Mouse (Mus musculus): ENCODE results near the gene Prpsap2.
"Not testable (repeated sequence)": the region's sequence is repeated elsewhere in the genome, so short reads cannot be mapped to it uniquely, and the experiment has no call there.

The Prpsap2 gene

GRCm38 (mm10) chr11:61761584-61762407 lies at the start of gene Prpsap2:
Gene Prpsap2, minus strand, starts transcription at chr11:61762088.
- in situ Hi-C loops (cut with MboI; ENCODE audit: low pct_unique_long_range_greater_than_20kb in 1 of 2, low sequenced_read_pairs in 2 of 2, unreplicated experiment in 1 of 2) = no loop called here

- in situ Hi-C loops (cut with MboI; ENCODE audit: low pct_unique_long_range_greater_than_20kb in 1 of 2, low sequenced_read_pairs in 2 of 2, unreplicated experiment in 1 of 2) = no loop called here
Observed at GRCm38 (mm10) chr11:61809793-61810192, 47.9 kb upstream of the Prpsap2 start.

- in situ Hi-C loops (cut with MboI; ENCODE audit: low pct_unique_long_range_greater_than_20kb in 1 of 2, low sequenced_read_pairs in 2 of 2, unreplicated experiment in 1 of 2) = no loop called here
Observed at GRCm38 (mm10) chr11:61808551-61809117, 46.7 kb upstream of the Prpsap2 start.

GRCm38 (mm10) chr11:61793441-61793840 lies 31.6 kb upstream of the Prpsap2 start:
- in situ Hi-C loops (cut with MboI; ENCODE audit: low pct_unique_long_range_greater_than_20kb in 1 of 2, low sequenced_read_pairs in 2 of 2, unreplicated experiment in 1 of 2) = no loop called here

GRCm38 (mm10) chr11:61788550-61788949 lies 26.7 kb upstream of the Prpsap2 start:
- in situ Hi-C loops (cut with MboI; ENCODE audit: low pct_unique_long_range_greater_than_20kb in 1 of 2, low sequenced_read_pairs in 2 of 2, unreplicated experiment in 1 of 2) = no loop called here

GRCm38 (mm10) chr11:61782526-61782925 lies 20.6 kb upstream of the Prpsap2 start:
- in situ Hi-C loops (cut with MboI; ENCODE audit: low pct_unique_long_range_greater_than_20kb in 1 of 2, low sequenced_read_pairs in 2 of 2, unreplicated experiment in 1 of 2) = not testable (repeated sequence)

GRCm38 (mm10) chr11:61774551-61775149 lies 12.8 kb upstream of the Prpsap2 start:
- in situ Hi-C loops (cut with MboI; ENCODE audit: low pct_unique_long_range_greater_than_20kb in 1 of 2, low sequenced_read_pairs in 2 of 2, unreplicated experiment in 1 of 2) = no loop called here

- in situ Hi-C loops (cut with MboI; ENCODE audit: low pct_unique_long_range_greater_than_20kb in 1 of 2, low sequenced_read_pairs in 2 of 2, unreplicated experiment in 1 of 2) = no loop called here
Observed at GRCm38 (mm10) chr11:61760518-61760917, 1.4 kb downstream of the Prpsap2 start.

- in situ Hi-C loops (cut with MboI; ENCODE audit: low pct_unique_long_range_greater_than_20kb in 1 of 2, low sequenced_read_pairs in 2 of 2, unreplicated experiment in 1 of 2) = no loop called here
Observed at GRCm38 (mm10) chr11:61757151-61757550, 4.7 kb downstream of the Prpsap2 start.

- in situ Hi-C loops (cut with MboI; ENCODE audit: low pct_unique_long_range_greater_than_20kb in 1 of 2, low sequenced_read_pairs in 2 of 2, unreplicated experiment in 1 of 2) = no loop called here
Observed at GRCm38 (mm10) chr11:61751612-61752011, 10.3 kb downstream of the Prpsap2 start.

GRCm38 (mm10) chr11:61747161-61747560 lies 14.7 kb downstream of the Prpsap2 start:
- in situ Hi-C loops (cut with MboI; ENCODE audit: low pct_unique_long_range_greater_than_20kb in 1 of 2, low sequenced_read_pairs in 2 of 2, unreplicated experiment in 1 of 2) = no loop called here

- in situ Hi-C loops (cut with MboI; ENCODE audit: low pct_unique_long_range_greater_than_20kb in 1 of 2, low sequenced_read_pairs in 2 of 2, unreplicated experiment in 1 of 2) = no loop called here
Observed at GRCm38 (mm10) chr11:61745781-61746180, 16.1 kb downstream of the Prpsap2 start.

- in situ Hi-C loops (cut with MboI; ENCODE audit: low pct_unique_long_range_greater_than_20kb in 1 of 2, low sequenced_read_pairs in 2 of 2, unreplicated experiment in 1 of 2) = no loop called here
Observed at GRCm38 (mm10) chr11:61744460-61744859, 17.4 kb downstream of the Prpsap2 start.

GRCm38 (mm10) chr11:61743768-61744167 lies 18.1 kb downstream of the Prpsap2 start:
- in situ Hi-C loops (cut with MboI; ENCODE audit: low pct_unique_long_range_greater_than_20kb in 1 of 2, low sequenced_read_pairs in 2 of 2, unreplicated experiment in 1 of 2) = no loop called here

- in situ Hi-C loops (cut with MboI; ENCODE audit: low pct_unique_long_range_greater_than_20kb in 1 of 2, low sequenced_read_pairs in 2 of 2, unreplicated experiment in 1 of 2) = no loop called here
Observed at GRCm38 (mm10) chr11:61740500-61740899, 21.4 kb downstream of the Prpsap2 start.

GRCm38 (mm10) chr11:61737290-61737689 lies 24.6 kb downstream of the Prpsap2 start:
- in situ Hi-C loops (cut with MboI; ENCODE audit: low pct_unique_long_range_greater_than_20kb in 1 of 2, low sequenced_read_pairs in 2 of 2, unreplicated experiment in 1 of 2) = no loop called here

- in situ Hi-C loops (cut with MboI; ENCODE audit: low pct_unique_long_range_greater_than_20kb in 1 of 2, low sequenced_read_pairs in 2 of 2, unreplicated experiment in 1 of 2) = no loop called here
Observed at GRCm38 (mm10) chr11:61732672-61733071, 29.2 kb downstream of the Prpsap2 start.

- in situ Hi-C loops (cut with MboI; ENCODE audit: low pct_unique_long_range_greater_than_20kb in 1 of 2, low sequenced_read_pairs in 2 of 2, unreplicated experiment in 1 of 2) = no loop called here
Observed at GRCm38 (mm10) chr11:61728037-61728436, 33.9 kb downstream of the Prpsap2 start.

- in situ Hi-C loops (cut with MboI; ENCODE audit: low pct_unique_long_range_greater_than_20kb in 1 of 2, low sequenced_read_pairs in 2 of 2, unreplicated experiment in 1 of 2) = no loop called here
Observed at GRCm38 (mm10) chr11:61722077-61722476, 39.8 kb downstream of the Prpsap2 start.

GRCm38 (mm10) chr11:61720636-61721035 lies 41.3 kb downstream of the Prpsap2 start, which contains the start of gene Slc5a10:
Gene Slc5a10, minus strand, starts transcription at chr11:61720826.
- in situ Hi-C loops (cut with MboI; ENCODE audit: low pct_unique_long_range_greater_than_20kb in 1 of 2, low sequenced_read_pairs in 2 of 2, unreplicated experiment in 1 of 2) = no loop called here
